Mouse (Mus musculus) cerebellum, adult 2 months (tissue): Measurements from ENCODE around the gene Dab2ip.

Source experiments
- CTCF ChIP-seq: fragments of 200-500 bp; IDR thresholded peaks from 2 replicates; pipeline ENCODE4 v1.5.1; 2011; ENCODE audit warnings: low read depth, mild to moderate bottlenecking, control low read depth, low read length, moderate library complexity, borderline replicate concordance; ENCODE audit not compliant: insufficient read depth
- POLR2A ChIP-seq: fragments of 200-500 bp; IDR thresholded peaks from 2 replicates; pipeline ENCODE4 v1.6.1; 2011; ENCODE audit warnings: low read length, control low read depth, borderline replicate concordance; ENCODE audit not compliant: insufficient read depth

DNA sequence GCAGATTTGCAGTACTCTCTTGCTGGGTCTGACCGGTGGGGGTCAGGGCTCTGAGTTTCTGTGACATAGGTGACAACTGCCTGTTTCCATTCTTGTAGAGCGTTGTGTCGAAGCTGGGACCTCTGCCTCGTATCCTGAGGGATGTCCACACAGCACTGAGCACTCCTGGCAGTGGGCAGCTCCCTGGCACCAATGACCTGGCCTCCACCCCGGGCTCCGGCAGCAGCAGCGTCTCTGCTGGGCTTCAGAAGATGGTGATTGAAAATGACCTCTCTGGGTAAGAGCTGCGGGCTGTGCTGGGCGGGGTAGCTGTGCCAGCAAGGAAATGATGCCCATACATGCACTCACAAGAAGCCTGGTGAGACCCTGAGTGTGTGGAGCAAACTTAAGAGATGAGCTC, 160.6 kb downstream of the Dab2ip start:
- TF ChIP-seq CTCF (no peak), POLR2A (no peak)
